Mouse (Mus musculus) MEL (cell line): Measurements from ENCODE around the gene Kcnh7. TPM values are rescaled to one million over a fixed set of nuclear protein-coding genes. Genes with fewer than 3 reads are reported as not detected.

Experiments
- DNase-seq: peaks from one replicate; pipeline ENCODE4 v3.0.0; 2011; ENCODE audit warnings: low read depth, low spot score
- H3K27ac ChIP-seq: 2 replicates; pipeline ENCODE4 v1.5.1; 2012; ENCODE audit warnings: low read depth, mild to moderate bottlenecking, control low read depth, low read length, moderate library complexity; ENCODE audit not compliant: control insufficient read depth
- H3K27me3 ChIP-seq, 2 experiments: fragments of 150-350 bp in 1 of 2; sonication (generic) in 1 of 2; 2 replicates each; pipeline ENCODE4 v1.6.1; 2012; ENCODE audit warnings: low read length in 2 of 2, mild to moderate bottlenecking in 2 of 2, improper control_type of control experiment in 1 of 2, moderate library complexity in 1 of 2; ENCODE audit not compliant: insufficient read depth in 2 of 2, control insufficient read depth in 1 of 2
- H3K36me3 ChIP-seq, 2 experiments: 2 replicates each; pipeline ENCODE4 v1.6.1; 2012 to 2014; ENCODE audit warnings: low read length in 2 of 2, improper control_type of control experiment in 1 of 2, inconsistent platforms in 1 of 2, mild to moderate bottlenecking in 1 of 2; ENCODE audit not compliant: insufficient read depth in 2 of 2, control insufficient read depth in 1 of 2
- H3K4me1 ChIP-seq, 2 experiments: fragments of 150-350 bp in 1 of 2; sonication (generic) in 1 of 2; 2 replicates each; pipeline ENCODE4 v1.6.1; 2012; ENCODE audit warnings: low read length in 2 of 2, improper control_type of control experiment in 1 of 2, mild to moderate bottlenecking in 1 of 2; ENCODE audit not compliant: insufficient read depth in 2 of 2, control insufficient read depth in 1 of 2
- H3K4me3 ChIP-seq, 2 experiments: fragments of 150-350 bp in 1 of 2; sonication (generic) in 1 of 2; 2 replicates each; pipeline ENCODE4 v1.5.1; 2012; ENCODE audit warnings: low read depth in 2 of 2, low read length in 2 of 2, mild to moderate bottlenecking in 2 of 2, moderate library complexity in 2 of 2, control low read depth in 1 of 2, improper control_type of control experiment in 1 of 2; ENCODE audit not compliant: control insufficient read depth in 1 of 2, insufficient read depth in 1 of 2
- H3K79me2 ChIP-seq: 2 replicates; pipeline ENCODE4 v1.6.1; 2012; ENCODE audit warnings: mild to moderate bottlenecking, low read length, moderate library complexity; ENCODE audit not compliant: control insufficient read depth, poor library complexity, insufficient read depth
- H3K9ac ChIP-seq: 2 replicates; pipeline ENCODE4 v1.6.1; 2012; ENCODE audit warnings: low read depth, mild to moderate bottlenecking, control low read depth, low read length, moderate library complexity; ENCODE audit not compliant: control insufficient read depth, poor library complexity, severe bottlenecking
- H3K9me3 ChIP-seq: fragments of 150-350 bp; sonication (generic); replicated peaks from 2 replicates; pipeline ENCODE4 v1.6.1; 2012; ENCODE audit warnings: mild to moderate bottlenecking, low read length, improper control_type of control experiment, moderate library complexity; ENCODE audit not compliant: insufficient read depth
- BHLHE40 ChIP-seq: IDR thresholded peaks from 2 replicates; pipeline ENCODE4 v1.6.1; 2012; ENCODE audit warnings: low read depth, mild to moderate bottlenecking, inconsistent platforms, low read length, improper control_type of control experiment, borderline replicate concordance
- CHD1 ChIP-seq: IDR thresholded peaks from 2 replicates; pipeline ENCODE4 v1.6.1; 2012; ENCODE audit warnings: low read depth, mild to moderate bottlenecking, inconsistent platforms, low read length, improper control_type of control experiment
- CHD2 ChIP-seq: IDR thresholded peaks from 2 replicates; pipeline ENCODE4 v1.6.1; 2011; ENCODE audit warnings: low read length, improper control_type of control experiment
- CTCF ChIP-seq, 3 experiments: IDR thresholded peaks in 2 of 3; conservative IDR thresholded peaks in 1 of 3; 2 replicates each; pipeline ENCODE4 v1.5.1; 2011 to 2012; ENCODE audit warnings: low read length in 3 of 3, low read depth in 2 of 3, mild to moderate bottlenecking in 2 of 3, improper control_type of control experiment in 1 of 3, inconsistent platforms in 1 of 3, mixed read lengths in 1 of 3, moderate library complexity in 1 of 3; ENCODE audit not compliant: control insufficient read depth in 1 of 3, insufficient read depth in 1 of 3, poor library complexity in 1 of 3, severe bottlenecking in 1 of 3
- ELF1 ChIP-seq: IDR thresholded peaks from 2 replicates; pipeline ENCODE4 v1.6.1; 2014; ENCODE audit warnings: low read depth, mild to moderate bottlenecking, inconsistent platforms, low read length, improper control_type of control experiment, moderate library complexity
- EP300 ChIP-seq, 2 experiments: IDR thresholded peaks; 2 replicates each; pipeline ENCODE4 v1.6.1; 2011; ENCODE audit warnings: improper control_type of control experiment in 2 of 2, low read length in 2 of 2, low read depth in 1 of 2, mild to moderate bottlenecking in 1 of 2
- ETS1 ChIP-seq: IDR thresholded peaks from 2 replicates; pipeline ENCODE4 v1.6.1; 2012; ENCODE audit warnings: low read depth, mild to moderate bottlenecking, inconsistent platforms, low read length, improper control_type of control experiment, moderate library complexity
- GABPA ChIP-seq: IDR thresholded peaks from 2 replicates; pipeline ENCODE4 v1.6.1; 2012; ENCODE audit warnings: low read depth, mild to moderate bottlenecking, inconsistent platforms, low read length, improper control_type of control experiment, moderate library complexity
- MXI1 ChIP-seq: IDR thresholded peaks from 2 replicates; pipeline ENCODE4 v1.6.1; 2011; ENCODE audit warnings: mild to moderate bottlenecking, low read depth, low read length, improper control_type of control experiment
- NRF1 ChIP-seq: IDR thresholded peaks from 2 replicates; pipeline ENCODE4 v1.6.1; 2014; ENCODE audit warnings: low read depth, mild to moderate bottlenecking, inconsistent platforms, low read length, improper control_type of control experiment, moderate library complexity; ENCODE audit not compliant: poor library complexity, insufficient read depth, severe bottlenecking
- POLR2A ChIP-seq, 2 experiments: IDR thresholded peaks; 2 replicates each; pipeline ENCODE4 v1.6.1; 2011 to 2012; ENCODE audit warnings: low read length in 2 of 2, mild to moderate bottlenecking in 2 of 2, control low read depth in 1 of 2, improper control_type of control experiment in 1 of 2, low read depth in 1 of 2, moderate library complexity in 1 of 2; ENCODE audit not compliant: control insufficient read depth in 1 of 2, insufficient read depth in 1 of 2, poor library complexity in 1 of 2
- POLR2AphosphoS5 ChIP-seq: IDR thresholded peaks from 2 replicates; pipeline ENCODE4 v1.6.1; 2012; ENCODE audit warnings: low read depth, borderline replicate concordance, mild to moderate bottlenecking, inconsistent platforms, low read length, moderate library complexity, mixed read lengths
- RAD21 ChIP-seq: IDR thresholded peaks from 2 replicates; pipeline ENCODE4 v1.6.1; 2011; ENCODE audit warnings: mild to moderate bottlenecking, low read depth, low read length, improper control_type of control experiment
- TAL1 ChIP-seq: IDR thresholded peaks from 2 replicates; pipeline ENCODE4 v1.6.1; 2012; ENCODE audit warnings: mild to moderate bottlenecking, inconsistent platforms, low read length, moderate library complexity, mixed read lengths
- TBP ChIP-seq: IDR thresholded peaks from 2 replicates; pipeline ENCODE4 v1.8.0; 2011; ENCODE audit warnings: low read depth, low read length, improper control_type of control experiment
- USF1 ChIP-seq: IDR thresholded peaks from 2 replicates; pipeline ENCODE4 v1.6.1; 2014; ENCODE audit warnings: low read depth, mild to moderate bottlenecking, inconsistent platforms, low read length, improper control_type of control experiment, moderate library complexity
- USF2 ChIP-seq, 2 experiments: IDR thresholded peaks; 2 replicates each; pipeline ENCODE4 v1.6.1; 2011 to 2012; ENCODE audit warnings: improper control_type of control experiment in 2 of 2, low read length in 2 of 2, borderline replicate concordance in 1 of 2, inconsistent platforms in 1 of 2, low read depth in 1 of 2, mild to moderate bottlenecking in 1 of 2; ENCODE audit not compliant: insufficient read depth in 1 of 2
- ZC3H11A ChIP-seq: IDR thresholded peaks from 2 replicates; pipeline ENCODE4 v1.6.1; 2012; ENCODE audit warnings: low read depth, mild to moderate bottlenecking, inconsistent platforms, low read length, improper control_type of control experiment
- polyA plus RNA-seq, 2 experiments: library from polyadenylated mRNA; stranded (reverse) in 1 of 2; unstranded in 1 of 2; fragments of >175 nt in 1 of 2; fragments of >200 nt in 1 of 2; gene quantifications; 2 replicates each; pipeline versions ENCODE4 v1.2.1 to v1.2.4; 2012; ENCODE audit warnings: low replicate concordance in 2 of 2, low read depth in 1 of 2; ENCODE audit not compliant: insufficient read length in 2 of 2, insufficient read depth in 1 of 2, missing spikeins in 1 of 2
- total RNA-seq: library from RNA; depleted of rRNA; stranded (reverse); fragments of 300-350 nt; gene quantifications from 2 replicates; pipeline ENCODE4 v1.2.3, GENCODE M21; 2012

Kcnh7 gene
- total and polyA plus RNA-seq, 3 experiments: under 0.01 to 0.13 TPM; not detected in 1

GRCm38 (mm10) chr2:62672788-62673187 lies 511.3 kb downstream of the Kcnh7 start:
- DNase-seq: no peak
- Histone ChIP-seq H3K9me3 (no peaks in the 10 kb centered on the region), H3K9ac (no peak overlapping the region), H3K36me3 (peaks cover 0 to 15% of the 10 kb centered on the region in 2 experiments)
- no peak for TF ChIP-seq POLR2AphosphoS5
- TF ChIP-seq ELF1: no peak
- no peak for TF ChIP-seq CHD1
- no peak for TF ChIP-seq NRF1
- TF ChIP-seq MXI1: no peak
- TF ChIP-seq ZC3H11A: no peak
- TF ChIP-seq ETS1: no peak
- no peak for TF ChIP-seq RAD21
- no peak for TF ChIP-seq USF1
- no peak for TF ChIP-seq TBP
- no peak for TF ChIP-seq GABPA
- no peak for TF ChIP-seq POLR2A (IDR thresholded peaks at IDR 0.05; ENCODE audit: control insufficient read depth in 1 of 2, insufficient read depth in 1 of 2, low read depth in 1 of 2, low read length in 2 of 2, poor library complexity in 1 of 2)
- no peak for TF ChIP-seq EP300 (IDR thresholded peaks at IDR 0.05; ENCODE audit: low read depth in 1 of 2, low read length in 2 of 2)
- TF ChIP-seq TAL1: no peak
- TF ChIP-seq, all 39 proteins: peak for 0
- peaks cover 4 to 12% of the 10 kb centered on the region in 2 experiments for H3K4me1 ChIP-seq
- no peaks in the 10 kb centered on the region for H3K27me3 ChIP-seq
- no peak overlapping the region for H3K4me3 ChIP-seq
- H3K27ac ChIP-seq: no peak overlapping the region
- H3K79me2 ChIP-seq: no peaks in the 10 kb centered on the region; the same call in 1 of the 2 replicates

GRCm38 (mm10) chr2:62670767-62671166 lies 513.3 kb downstream of the Kcnh7 start:
- H3K9ac ChIP-seq: no peak overlapping the region
- H3K4me3 ChIP-seq: no peak overlapping the region
- DNase-seq: no peak
- H3K79me2 ChIP-seq: no peaks in the 10 kb centered on the region
- TF ChIP-seq ZC3H11A: no peak
- no peak for TF ChIP-seq CTCF (IDR thresholded peaks at IDR 0.05 in 2 of 3, conservative IDR thresholded peaks at IDR 0.05 in 1 of 3; ENCODE audit: control insufficient read depth in 1 of 3, insufficient read depth in 1 of 3, low read depth in 2 of 3, low read length in 3 of 3, poor library complexity in 1 of 3, severe bottlenecking in 1 of 3)
- TF ChIP-seq CHD1: no peak
- no peak for TF ChIP-seq USF1
- TF ChIP-seq BHLHE40: no peak
- no peak for TF ChIP-seq CHD2
- no peak for TF ChIP-seq POLR2AphosphoS5
- TF ChIP-seq USF2 (IDR thresholded peaks at IDR 0.05; ENCODE audit: borderline replicate concordance in 1 of 2, insufficient read depth in 1 of 2, low read depth in 1 of 2, low read length in 2 of 2): no peak
- TF ChIP-seq RAD21: no peak
- TF ChIP-seq, all 39 proteins: peak for 0
- Histone ChIP-seq H3K27me3 (no peaks in the 10 kb centered on the region), H3K4me1 (peaks cover 4 to 12% of the 10 kb centered on the region in 2 experiments), H3K9me3 (no peaks in the 10 kb centered on the region), H3K36me3 (peaks cover 0 to 15% of the 10 kb centered on the region in 2 experiments), H3K27ac (no peak overlapping the region)
